Mouse (Mus musculus) liver, embryonic 14.5 days (tissue): ENCODE measurements around the gene Pabpc4. TPM values are rescaled to one million over a fixed set of nuclear protein-coding genes. Genes with fewer than 3 reads are reported as not detected.

ENCODE experiments used
- ATAC-seq: fragments of 200-750 bp; cut with Nextera tagmentation; 2 replicates; pipeline ENCODE4 v1.8.0; 2017; ENCODE audit warnings: moderate number of reproducible peaks, mild to moderate bottlenecking, moderate library complexity; ENCODE audit not compliant: insufficient read depth
- DNase-seq, 3 experiments: peaks; one replicate each; pipeline ENCODE4 v3.0.0-alpha.2; 2012 to 2013; ENCODE audit warnings: low read depth in 3 of 3, low spot score in 3 of 3
- H3K27ac ChIP-seq: fragments of 300-500 bp; sonication (generic); 2 replicates; pipeline ENCODE4 v1.5.1; 2014; ENCODE audit warnings: moderate library complexity, mild to moderate bottlenecking, control low read depth, inconsistent platforms
- H3K27me3 ChIP-seq: fragments of 300-500 bp; sonication (generic); 2 replicates; pipeline ENCODE4 v1.6.1; 2014; ENCODE audit warnings: mild to moderate bottlenecking, low read length, moderate library complexity; ENCODE audit not compliant: control insufficient read depth, insufficient read depth
- H3K36me3 ChIP-seq: fragments of 300-500 bp; sonication (generic); replicated peaks from 2 replicates; pipeline ENCODE4 v1.6.1; 2014; ENCODE audit warnings: low read depth; ENCODE audit not compliant: control insufficient read depth, insufficient read depth
- H3K4me1 ChIP-seq, 2 experiments: fragments of 200-500 bp in 1 of 2; fragments of 300-500 bp in 1 of 2; sonication (generic) in 1 of 2; replicated peaks; 2 replicates each; pipeline ENCODE4 v1.6.1; 2012 to 2014; ENCODE audit warnings: antibody characterized with exemption in 1 of 2, inconsistent platforms in 1 of 2, low read length in 1 of 2; ENCODE audit not compliant: control insufficient read depth in 2 of 2, insufficient read depth in 2 of 2
- H3K4me2 ChIP-seq: fragments of 300-500 bp; sonication (generic); 2 replicates; pipeline ENCODE4 v1.6.1; 2014; ENCODE audit warnings: low read depth, mild to moderate bottlenecking, control low read depth, moderate library complexity
- H3K4me3 ChIP-seq, 2 experiments: fragments of 200-500 bp in 1 of 2; fragments of 300-500 bp in 1 of 2; sonication (generic) in 1 of 2; 2 replicates each; pipeline ENCODE4 v1.5.1; 2012 to 2014; ENCODE audit warnings: low read depth in 2 of 2, low read length in 2 of 2, mild to moderate bottlenecking in 2 of 2, control low read depth in 1 of 2, inconsistent platforms in 1 of 2, moderate library complexity in 1 of 2; ENCODE audit not compliant: insufficient read depth in 1 of 2
- H3K9ac ChIP-seq: fragments of 300-500 bp; sonication (generic); replicated peaks from 2 replicates; pipeline ENCODE4 v1.6.1; 2014; ENCODE audit warnings: mild to moderate bottlenecking, control low read depth, moderate library complexity
- H3K9me3 ChIP-seq: fragments of 300-500 bp; sonication (generic); 2 replicates; pipeline ENCODE4 v1.6.1; 2016; ENCODE audit warnings: low read length, mixed read lengths; ENCODE audit not compliant: control insufficient read depth
- CTCF ChIP-seq: IDR thresholded peaks from 2 replicates; pipeline ENCODE4 v1.5.1; 2016; ENCODE audit warnings: antibody characterized with exemption, low read depth, control low read depth
- EP300 ChIP-seq: IDR thresholded peaks from 2 replicates; pipeline ENCODE4 v1.6.1; 2016; ENCODE audit warnings: antibody characterized with exemption, low read depth
- WGBS: fragments of 180-500 bp; shearing (Covaris S2); extraction: QIAGEN DNeasy Blood & Tissue Kit; methylation state at CpG from one replicate; pipeline ENCODE4 v1.1.7; 2014; ENCODE audit not compliant: insufficient replicate concordance; 5-methylcytosine and 5-hydroxymethylcytosine counted together
- polyA plus RNA-seq, 2 experiments: library from polyadenylated mRNA; depleted of rRNA in 1 of 2; stranded (reverse) in 1 of 2; unstranded in 1 of 2; fragments of >200 nt; fragmentation: Nextera tagmentation in 1 of 2; extraction: Ambion mirVana in 1 of 2; gene quantifications; 2 replicates each; pipeline versions ENCODE4 v1.2.1 to v1.2.3; 2012 to 2014

Pabpc4 gene
- polyA plus RNA-seq, 2 experiments: 101 to 209 TPM

GRCm38 (mm10) chr4:123229166-123229565 is 33.0 kb upstream of the Pabpc4 start:
- no peak for DNase-seq
- no peak for ATAC-seq
- no peak overlapping the region for H3K27ac ChIP-seq
- H3K4me3 ChIP-seq: no peak overlapping the region
- no peak overlapping the region for H3K4me2 ChIP-seq
- no peak overlapping the region for H3K9ac ChIP-seq
- peaks cover 18% of the 10 kb centered on the region for H3K27me3 ChIP-seq
- H3K36me3 ChIP-seq: no peaks in the 10 kb centered on the region
- TF ChIP-seq EP300 (no peak), CTCF (no peak)
- WGBS: 57% methylated on average over 11 of the region's 11 CpGs
- no peaks in the 10 kb centered on the region for H3K4me1 ChIP-seq
- H3K9me3 ChIP-seq: no peaks in the 10 kb centered on the region

GRCm38 (mm10) chr4:123232841-123233240 is 29.3 kb upstream of the Pabpc4 start:
- no peak for TF ChIP-seq CTCF
- TF ChIP-seq EP300: no peak
- H3K9me3 ChIP-seq: no peaks in the 10 kb centered on the region
- DNase-seq: no peak
- H3K4me3 ChIP-seq: no peak overlapping the region
- peaks cover 23% of the 10 kb centered on the region for H3K27me3 ChIP-seq
- no peak overlapping the region for H3K4me2 ChIP-seq
- 0 out of 4 replicates have a peak, but pooled peaks cover 0 to 2% of the 10 kb centered on the region in 2 experiments for H3K4me1 ChIP-seq
- ATAC-seq: no peak
- 25% methylated on average over 3 of the region's 3 CpGs for WGBS
- no peak overlapping the region for H3K9ac ChIP-seq
- no peak overlapping the region for H3K27ac ChIP-seq
- no peaks in the 10 kb centered on the region for H3K36me3 ChIP-seq

- ATAC-seq: 0 out of 2 replicates have a peak, but pooled peaks have one; percentile 26
- peak within 1 kb of the TSS; percentile 55 for H3K4me2 ChIP-seq
- 0 out of 4 replicates have a peak, but pooled peaks cover 0 to 2% of the 10 kb centered on the region in 2 experiments for H3K4me1 ChIP-seq
- no peaks in the 10 kb centered on the region for H3K9me3 ChIP-seq
- H3K27ac ChIP-seq: no peak within 1 kb of the TSS
- TF ChIP-seq EP300: no peak
- no peak for TF ChIP-seq CTCF
- H3K9ac ChIP-seq: no peak within 1 kb of the TSS
- H3K27me3 ChIP-seq: peaks cover 31% of the 10 kb centered on the region
- H3K4me3 ChIP-seq: peak within 1 kb of the TSS; percentile 13 to 37; a peak in 3 of 4 replicates
- no peak for DNase-seq
- H3K36me3 ChIP-seq: no peaks in the 10 kb centered on the region
- WGBS: 4% methylated on average over 50 of the region's 52 CpGs
Observed at GRCm38 (mm10) chr4:123233492-123234084, 28.6 kb upstream of the Pabpc4 start, which contains the start of gene Heyl. Gene Heyl (plus strand): TSS chr4:123233556.

- Histone ChIP-seq H3K36me3 (no peaks in the 10 kb centered on the region), H3K27me3 (peaks cover 50% of the 10 kb centered on the region), H3K4me3 (no peak overlapping the region), H3K4me1 (0 out of 4 replicates have a peak, but pooled peaks cover 0 to 2% of the 10 kb centered on the region in 2 experiments), H3K9ac (no peak overlapping the region), H3K4me2 (no peak overlapping the region), H3K9me3 (no peaks in the 10 kb centered on the region), H3K27ac (no peak overlapping the region)
- DNase-seq (no peak), ATAC-seq (no peak)
- WGBS: 65% methylated on average over 9 of the region's 9 CpGs
- TF ChIP-seq CTCF (no peak), EP300 (no peak)
Observed at GRCm38 (mm10) chr4:123235835-123236430, 26.2 kb upstream of the Pabpc4 start.

GRCm38 (mm10) chr4:123236431-123237031 is 25.6 kb upstream of the Pabpc4 start:
- no peak overlapping the region for H3K27ac ChIP-seq
- 0 out of 4 replicates have a peak, but pooled peaks cover 0 to 2% of the 10 kb centered on the region in 2 experiments for H3K4me1 ChIP-seq
- H3K4me3 ChIP-seq: no peak overlapping the region
- ATAC-seq: no peak
- 51% methylated on average over 13 of the region's 13 CpGs for WGBS
- H3K9me3 ChIP-seq: no peaks in the 10 kb centered on the region
- peaks cover 50% of the 10 kb centered on the region for H3K27me3 ChIP-seq
- no peak for DNase-seq
- TF ChIP-seq CTCF (no peak), EP300 (no peak)
- no peak overlapping the region for H3K4me2 ChIP-seq
- no peak overlapping the region for H3K9ac ChIP-seq
- H3K36me3 ChIP-seq: no peaks in the 10 kb centered on the region
